Mouse (Mus musculus) MN1 (cell line): Measurements from ENCODE around the gene Atxn2.
A peak's percentile ranks its signal among the peaks of the same experiment; 100 is the strongest.
"Not testable (repeated sequence)": the region's sequence is repeated elsewhere in the genome, so short reads cannot be mapped to it uniquely, and the experiment has no call there.

Source experiments
- DNase-seq: peaks from one replicate; pipeline ENCODE4 v3.0.0-alpha.2; 2016; ENCODE audit warnings: low spot score

Gene Atxn2

GRCm38 (mm10) chr5:121711174-121711927 is at the start of gene Atxn2:
Gene Atxn2 (plus strand): TSS chr5:121711337.
- peak; percentile 86 for DNase-seq

GRCm38 (mm10) chr5:121661494-121661893 is 49.6 kb upstream of the Atxn2 start:
- DNase-seq, result no peak

- no peak for DNase-seq
These were observed 47.7 kb upstream of the Atxn2 start for GRCm38 (mm10) chr5:121663456-121663855.

GRCm38 (mm10) chr5:121664078-121664477 is 47.1 kb upstream of the Atxn2 start:
- no peak for DNase-seq

GRCm38 (mm10) chr5:121664971-121665370 is 46.2 kb upstream of the Atxn2 start:
- DNase-seq, result no peak

GRCm38 (mm10) chr5:121667067-121667466 is 44.1 kb upstream of the Atxn2 start:
- DNase-seq, result no peak

- DNase-seq, result no peak
These were observed 42.7 kb upstream of the Atxn2 start for GRCm38 (mm10) chr5:121668411-121668810.

- DNase-seq, result no peak
These were observed 40.7 kb upstream of the Atxn2 start for GRCm38 (mm10) chr5:121670412-121670811.

- DNase-seq, result no peak
These were observed 28.9 kb upstream of the Atxn2 start for GRCm38 (mm10) chr5:121682250-121682649.

GRCm38 (mm10) chr5:121685495-121685894 is 25.6 kb upstream of the Atxn2 start:
- DNase-seq, result no peak

GRCm38 (mm10) chr5:121686113-121686898 is 24.8 kb upstream of the Atxn2 start:
- no peak for DNase-seq

- no peak for DNase-seq
These were observed 20.5 kb upstream of the Atxn2 start for GRCm38 (mm10) chr5:121690482-121691211.

- DNase-seq, result not testable (repeated sequence)
These were observed 19.7 kb upstream of the Atxn2 start for GRCm38 (mm10) chr5:121691436-121691835.

GRCm38 (mm10) chr5:121692897-121693296 is 18.2 kb upstream of the Atxn2 start:
- no peak for DNase-seq

- no peak for DNase-seq
These were observed 14.4 kb upstream of the Atxn2 start for GRCm38 (mm10) chr5:121696761-121697160.

- no peak for DNase-seq
These were observed 11.2 kb upstream of the Atxn2 start for GRCm38 (mm10) chr5:121699891-121700290.

- DNase-seq, result no peak
These were observed 10.6 kb upstream of the Atxn2 start for GRCm38 (mm10) chr5:121700496-121700895.

- DNase-seq, result no peak
These were observed 9.9 kb upstream of the Atxn2 start for GRCm38 (mm10) chr5:121701111-121701769.

- no peak for DNase-seq
These were observed 7.8 kb upstream of the Atxn2 start for GRCm38 (mm10) chr5:121703341-121703740.

- DNase-seq, result peak; percentile 50
These were observed 6.5 kb upstream of the Atxn2 start for GRCm38 (mm10) chr5:121704512-121705248.

GRCm38 (mm10) chr5:121710402-121710801 is 735 bp upstream of the Atxn2 start:
- no peak for DNase-seq
